Mouse (Mus musculus): ENCODE results near the gene Ppp1r16b.

DNA sequence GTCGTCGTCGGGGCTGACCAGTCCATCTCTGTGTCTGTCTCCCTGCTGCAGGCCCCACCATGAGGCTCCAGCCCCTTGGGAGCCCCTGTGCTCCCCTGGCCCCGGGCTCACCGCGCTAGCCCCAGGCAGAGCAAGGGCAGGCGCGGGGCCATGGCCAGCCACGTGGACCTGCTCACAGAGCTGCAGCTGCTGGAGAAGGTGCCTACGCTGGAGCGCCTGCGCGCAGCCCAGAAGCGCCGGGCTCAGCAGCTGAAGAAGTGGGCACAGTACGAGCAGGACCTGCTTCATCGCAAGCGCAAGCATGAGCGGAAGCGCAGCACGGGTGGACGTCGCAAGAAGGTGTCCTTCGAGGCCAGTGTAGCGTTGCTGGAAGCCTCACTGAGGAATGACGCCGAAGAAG lies 30.6 kb downstream of the Ppp1r16b start:
- no peak for TF ChIP-seq CTCF (IDR thresholded peaks at IDR 0.05; ENCODE audit: borderline replicate concordance, insufficient read depth, low read depth, low read length)
- TF ChIP-seq POLR2A (IDR thresholded peaks at IDR 0.05; ENCODE audit: borderline replicate concordance, insufficient read depth, low read length), result no peak
